Mouse (Mus musculus) MEL (cell line): ENCODE measurements at regions not wholly inside any gene's neighbourhood (a gene's known extent, or its start where the extent isn't known, plus 50 kb on each side); places are given as distances from the start of the nearest gene placed in this dataset.

Experiments
- DNase-seq: peaks from one replicate; pipeline ENCODE4 v3.0.0; 2011; ENCODE audit warnings: low read depth, low spot score
- H3K27ac ChIP-seq: 2 replicates; pipeline ENCODE4 v1.5.1; 2012; ENCODE audit warnings: low read depth, mild to moderate bottlenecking, control low read depth, low read length, moderate library complexity; ENCODE audit not compliant: control insufficient read depth
- H3K27me3 ChIP-seq, 2 experiments: fragments of 150-350 bp in 1 of 2; sonication (generic) in 1 of 2; 2 replicates each; pipeline ENCODE4 v1.6.1; 2012; ENCODE audit warnings: low read length in 2 of 2, mild to moderate bottlenecking in 2 of 2, improper control_type of control experiment in 1 of 2, moderate library complexity in 1 of 2; ENCODE audit not compliant: insufficient read depth in 2 of 2, control insufficient read depth in 1 of 2
- H3K36me3 ChIP-seq, 2 experiments: 2 replicates each; pipeline ENCODE4 v1.6.1; 2012 to 2014; ENCODE audit warnings: low read length in 2 of 2, improper control_type of control experiment in 1 of 2, inconsistent platforms in 1 of 2, mild to moderate bottlenecking in 1 of 2; ENCODE audit not compliant: insufficient read depth in 2 of 2, control insufficient read depth in 1 of 2
- H3K4me1 ChIP-seq, 2 experiments: fragments of 150-350 bp in 1 of 2; sonication (generic) in 1 of 2; 2 replicates each; pipeline ENCODE4 v1.6.1; 2012; ENCODE audit warnings: low read length in 2 of 2, improper control_type of control experiment in 1 of 2, mild to moderate bottlenecking in 1 of 2; ENCODE audit not compliant: insufficient read depth in 2 of 2, control insufficient read depth in 1 of 2
- H3K4me3 ChIP-seq, 2 experiments: fragments of 150-350 bp in 1 of 2; sonication (generic) in 1 of 2; 2 replicates each; pipeline ENCODE4 v1.5.1; 2012; ENCODE audit warnings: low read depth in 2 of 2, low read length in 2 of 2, mild to moderate bottlenecking in 2 of 2, moderate library complexity in 2 of 2, control low read depth in 1 of 2, improper control_type of control experiment in 1 of 2; ENCODE audit not compliant: control insufficient read depth in 1 of 2, insufficient read depth in 1 of 2
- H3K79me2 ChIP-seq: 2 replicates; pipeline ENCODE4 v1.6.1; 2012; ENCODE audit warnings: mild to moderate bottlenecking, low read length, moderate library complexity; ENCODE audit not compliant: control insufficient read depth, poor library complexity, insufficient read depth
- H3K9ac ChIP-seq: 2 replicates; pipeline ENCODE4 v1.6.1; 2012; ENCODE audit warnings: low read depth, mild to moderate bottlenecking, control low read depth, low read length, moderate library complexity; ENCODE audit not compliant: control insufficient read depth, poor library complexity, severe bottlenecking
- H3K9me3 ChIP-seq: fragments of 150-350 bp; sonication (generic); replicated peaks from 2 replicates; pipeline ENCODE4 v1.6.1; 2012; ENCODE audit warnings: mild to moderate bottlenecking, low read length, improper control_type of control experiment, moderate library complexity; ENCODE audit not compliant: insufficient read depth
- BHLHE40 ChIP-seq: IDR thresholded peaks from 2 replicates; pipeline ENCODE4 v1.6.1; 2012; ENCODE audit warnings: low read depth, mild to moderate bottlenecking, inconsistent platforms, low read length, improper control_type of control experiment, borderline replicate concordance
- ELF1 ChIP-seq: IDR thresholded peaks from 2 replicates; pipeline ENCODE4 v1.6.1; 2014; ENCODE audit warnings: low read depth, mild to moderate bottlenecking, inconsistent platforms, low read length, improper control_type of control experiment, moderate library complexity
- GATA1 ChIP-seq: IDR thresholded peaks from 2 replicates; pipeline ENCODE4 v1.6.1; 2011; ENCODE audit warnings: low read depth, low read length, improper control_type of control experiment
- HCFC1 ChIP-seq: IDR thresholded peaks from 2 replicates; pipeline ENCODE4 v1.6.1; 2012; ENCODE audit warnings: low read depth, mild to moderate bottlenecking, inconsistent platforms, low read length, improper control_type of control experiment, moderate library complexity
- JUND ChIP-seq: IDR thresholded peaks from 2 replicates; pipeline ENCODE4 v1.6.1; 2011; ENCODE audit warnings: low read depth, mild to moderate bottlenecking, improper control_type of control experiment, low read length
- KAT2A ChIP-seq: conservative IDR thresholded peaks from 2 replicates; pipeline ENCODE4 v1.6.1; 2012; ENCODE audit warnings: low read depth, low read length, improper control_type of control experiment, inconsistent platforms
- MAFK ChIP-seq: IDR thresholded peaks from 2 replicates; pipeline ENCODE4 v1.6.1; 2011; ENCODE audit warnings: low read depth, mild to moderate bottlenecking, low read length, improper control_type of control experiment, borderline replicate concordance
- MYB ChIP-seq: IDR thresholded peaks from 2 replicates; pipeline ENCODE4 v1.6.1; 2011; ENCODE audit warnings: mild to moderate bottlenecking, low read depth, low read length, improper control_type of control experiment
- MYC ChIP-seq: IDR thresholded peaks from 2 replicates; pipeline ENCODE4 v1.6.1; 2011; ENCODE audit warnings: low read depth, mild to moderate bottlenecking, low read length, improper control_type of control experiment, moderate library complexity
- NELFE ChIP-seq: IDR thresholded peaks from 2 replicates; pipeline ENCODE4 v1.6.1; 2011; ENCODE audit warnings: low read depth, low read length, improper control_type of control experiment
- RAD21 ChIP-seq: IDR thresholded peaks from 2 replicates; pipeline ENCODE4 v1.6.1; 2011; ENCODE audit warnings: mild to moderate bottlenecking, low read depth, low read length, improper control_type of control experiment
- RCOR1 ChIP-seq: IDR thresholded peaks from 2 replicates; pipeline ENCODE4 v1.6.1; 2012; ENCODE audit warnings: low read depth, mild to moderate bottlenecking, inconsistent platforms, low read length, improper control_type of control experiment
- SMC3 ChIP-seq: IDR thresholded peaks from 2 replicates; pipeline ENCODE4 v1.6.1; 2011; ENCODE audit warnings: low read depth, low read length, improper control_type of control experiment
- TAL1 ChIP-seq: IDR thresholded peaks from 2 replicates; pipeline ENCODE4 v1.6.1; 2012; ENCODE audit warnings: mild to moderate bottlenecking, inconsistent platforms, low read length, moderate library complexity, mixed read lengths
- UBTF ChIP-seq: IDR thresholded peaks from 2 replicates; pipeline ENCODE4 v1.6.1; 2012; ENCODE audit warnings: low read depth, mild to moderate bottlenecking, inconsistent platforms, low read length, improper control_type of control experiment, moderate library complexity, borderline replicate concordance; ENCODE audit not compliant: insufficient read depth
- USF2 ChIP-seq, 2 experiments: IDR thresholded peaks; 2 replicates each; pipeline ENCODE4 v1.6.1; 2011 to 2012; ENCODE audit warnings: improper control_type of control experiment in 2 of 2, low read length in 2 of 2, borderline replicate concordance in 1 of 2, inconsistent platforms in 1 of 2, low read depth in 1 of 2, mild to moderate bottlenecking in 1 of 2; ENCODE audit not compliant: insufficient read depth in 1 of 2
- ZC3H11A ChIP-seq: IDR thresholded peaks from 2 replicates; pipeline ENCODE4 v1.6.1; 2012; ENCODE audit warnings: low read depth, mild to moderate bottlenecking, inconsistent platforms, low read length, improper control_type of control experiment
- ZKSCAN1 ChIP-seq: IDR thresholded peaks from 2 replicates; pipeline ENCODE4 v1.6.1; 2012; ENCODE audit warnings: low read depth, mild to moderate bottlenecking, inconsistent platforms, low read length, improper control_type of control experiment, moderate library complexity

DNA sequence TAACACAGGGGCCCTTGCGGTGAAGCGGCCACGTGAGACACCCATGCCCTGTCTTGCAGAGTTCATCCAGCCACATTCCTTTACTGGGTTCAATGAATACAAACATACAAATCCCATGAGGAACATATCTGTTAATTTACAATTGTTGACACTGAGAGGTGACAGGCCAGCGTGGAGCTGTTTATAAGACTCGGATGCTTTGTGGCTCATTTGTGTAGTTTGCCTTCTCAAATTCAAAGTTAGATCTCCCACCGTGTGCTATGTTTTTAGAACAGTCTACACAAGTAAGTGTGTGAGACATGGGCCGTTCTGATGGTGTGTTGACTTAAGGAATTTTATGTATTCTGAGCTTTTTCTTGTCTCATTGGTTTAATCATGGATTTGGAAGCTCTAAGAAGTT is 98.5 kb upstream of the Tpm1 start:
- Histone ChIP-seq H3K27ac (no peak overlapping the region), H3K4me1 (no peaks in the 10 kb centered on the region), H3K4me3 (no peak overlapping the region), H3K9me3 (no peaks in the 10 kb centered on the region), H3K27me3 (no peaks in the 10 kb centered on the region), H3K36me3 (no peaks in the 10 kb centered on the region), H3K9ac (no peak overlapping the region), H3K79me2 (no peaks in the 10 kb centered on the region)
- no peak for DNase-seq
- TF ChIP-seq MAFK (no peak), JUND (no peak), ELF1 (no peak), SMC3 (no peak), MYC (no peak), GATA1 (no peak), USF2 (IDR thresholded peaks at IDR 0.05; ENCODE audit: borderline replicate concordance in 1 of 2, insufficient read depth in 1 of 2, low read depth in 1 of 2, low read length in 2 of 2) (no peak), MYB (no peak)

DNA sequence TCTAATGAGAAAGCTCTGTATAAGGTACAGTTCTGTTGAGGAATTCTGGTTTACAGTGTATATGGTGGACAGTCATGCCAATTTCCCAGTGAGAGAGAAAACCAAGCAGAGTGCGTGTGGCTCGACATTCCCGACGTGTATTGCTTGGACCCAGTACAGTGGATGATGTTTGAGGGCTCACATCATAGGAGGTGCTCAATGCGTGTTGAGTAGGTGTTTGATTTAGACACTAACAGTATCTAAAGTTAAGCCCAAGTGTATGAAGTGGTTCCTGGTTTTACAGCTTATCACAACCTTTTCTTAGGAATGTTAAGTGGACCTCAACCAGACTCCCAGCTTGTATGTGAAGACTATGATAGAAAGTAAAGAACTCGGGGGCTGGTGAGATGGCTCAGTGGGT is 96.2 kb upstream of the Tpm1 start:
- Histone ChIP-seq H3K4me1 (no peaks in the 10 kb centered on the region), H3K36me3 (no peaks in the 10 kb centered on the region), H3K9ac (no peak overlapping the region), H3K9me3 (no peaks in the 10 kb centered on the region), H3K27me3 (no peaks in the 10 kb centered on the region), H3K4me3 (no peak overlapping the region), H3K27ac (no peak overlapping the region), H3K79me2 (no peaks in the 10 kb centered on the region)
- no peak for TF ChIP-seq NELFE
- no peak for TF ChIP-seq ELF1
- no peak for TF ChIP-seq RCOR1
- no peak for TF ChIP-seq TAL1
- DNase-seq = no peak

DNA sequence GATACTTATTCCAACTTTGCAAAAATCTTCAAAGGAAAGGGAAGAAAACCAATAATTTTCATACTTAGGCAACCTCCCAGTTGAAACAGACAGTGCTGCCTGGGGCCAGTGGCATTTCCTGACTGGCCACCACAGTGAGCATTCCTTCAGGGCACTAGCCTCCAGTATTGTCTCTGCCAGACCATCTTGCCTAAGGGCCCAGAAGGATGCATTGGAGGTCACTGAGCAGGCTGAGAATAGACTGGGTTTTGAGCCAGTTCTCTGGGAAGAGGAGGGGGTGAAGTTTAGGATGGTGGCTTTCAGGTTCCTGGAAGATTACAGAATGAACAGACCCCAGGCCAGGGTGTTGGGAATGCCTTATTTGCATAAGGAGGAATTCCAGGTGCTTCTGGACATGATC is 95.3 kb upstream of the Tpm1 start:
- Histone ChIP-seq H3K27ac (no peak overlapping the region), H3K9ac (no peak overlapping the region), H3K4me3 (no peak overlapping the region), H3K27me3 (no peaks in the 10 kb centered on the region), H3K4me1 (no peaks in the 10 kb centered on the region), H3K9me3 (no peaks in the 10 kb centered on the region), H3K79me2 (no peaks in the 10 kb centered on the region), H3K36me3 (no peaks in the 10 kb centered on the region)
- DNase-seq = no peak
- TF ChIP-seq ZC3H11A (no peak), ELF1 (no peak), GATA1 (no peak), ZKSCAN1 (no peak), MYB (no peak), RAD21 (no peak), KAT2A (no peak), USF2 (IDR thresholded peaks at IDR 0.05; ENCODE audit: borderline replicate concordance in 1 of 2, insufficient read depth in 1 of 2, low read depth in 1 of 2, low read length in 2 of 2) (no peak), BHLHE40 (no peak), HCFC1 (no peak), UBTF (no peak), NELFE (no peak)
